Mouse (Mus musculus) erythroblast, embryonic 14.5 days (primary cell): ENCODE measurements around the gene Micall1.

Source experiments
- GATA1 ChIP-seq: IDR thresholded peaks from 2 replicates; pipeline ENCODE4 v1.6.1; 2012; ENCODE audit warnings: low read length, inconsistent platforms, mixed read lengths
- TAL1 ChIP-seq: IDR thresholded peaks from 3 replicates; pipeline ENCODE4 v1.6.1; 2012; ENCODE audit warnings: low read length, inconsistent platforms, mixed read lengths

DNA sequence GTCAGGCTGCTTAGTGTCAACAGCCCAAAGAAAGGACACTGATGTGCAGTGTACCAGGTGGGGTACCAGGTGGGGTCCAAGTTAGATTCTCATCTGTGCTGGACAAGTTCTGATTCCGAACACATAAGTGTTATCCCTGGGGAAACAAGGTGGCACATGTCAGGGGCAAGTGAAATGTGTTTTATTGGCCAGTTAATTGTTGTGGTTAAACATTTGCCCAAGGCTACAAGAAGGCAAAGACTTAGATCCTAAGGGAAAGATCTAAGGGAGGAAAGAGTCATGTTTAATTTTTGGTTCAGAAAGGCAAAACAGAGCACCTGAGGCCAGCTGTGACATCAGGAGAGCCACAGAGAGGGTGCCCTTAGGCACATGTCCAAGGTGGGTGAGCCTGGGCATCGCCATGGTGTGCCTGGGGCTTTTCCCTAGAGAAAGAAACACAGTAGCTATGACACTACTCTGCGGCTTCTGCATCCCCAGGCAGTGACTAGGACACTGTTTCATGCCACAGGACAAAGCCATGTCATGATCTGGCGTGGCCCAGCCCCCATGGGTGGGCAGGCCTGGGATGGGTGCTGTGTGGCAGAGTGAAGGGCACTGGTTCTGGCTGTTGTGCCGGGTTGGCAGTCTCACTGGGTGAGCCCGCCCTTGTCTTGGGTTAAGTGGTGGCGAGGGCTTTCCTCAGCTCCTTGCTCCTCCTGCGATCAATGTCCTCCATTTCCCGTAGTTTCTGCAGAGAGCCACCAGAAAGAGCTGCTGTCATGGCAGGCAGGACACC, 26.0 kb downstream of the Micall1 start:
- TF ChIP-seq TAL1: no peak
- no peak for TF ChIP-seq GATA1
